Mouse (Mus musculus): ENCODE data around the gene Ddit4.

- TF ChIP-seq POLR2A (IDR thresholded peaks at IDR 0.05; ENCODE audit: extremely low read depth, insufficient read depth, low read length) (no peak), CTCF (IDR thresholded peaks at IDR 0.05; ENCODE audit: extremely low read depth, insufficient read depth, low read length) (no peak)
Measured at GRCm38 (mm10) chr10:59916649-59917048, 35.0 kb downstream of the Ddit4 start.
